Mouse (Mus musculus): Measurements from ENCODE around the gene Ncapd2. TPM values are rescaled to one million over a fixed set of nuclear protein-coding genes. Genes with fewer than 3 reads are reported as not detected.
A peak's percentile ranks its signal among the peaks of the same experiment; 100 is the strongest.

Gene Ncapd2
- polyA plus RNA-seq, 1 experiment from 2014 or later, result 5.9 TPM

- 78% methylated on average over 11 of the region's 11 CpGs for WGBS
- Histone ChIP-seq H3K4me1 (ENCODE audit: insufficient read depth, low read depth, low read length) (no peaks in the 10 kb centered on the region), H3K4me2 (replicated peaks; ENCODE audit: low read depth, low read length) (no peak overlapping the region)
Observed at GRCm38 (mm10) chr6:125217899-125218298, 26.4 kb upstream of the Ncapd2 start.

DNA sequence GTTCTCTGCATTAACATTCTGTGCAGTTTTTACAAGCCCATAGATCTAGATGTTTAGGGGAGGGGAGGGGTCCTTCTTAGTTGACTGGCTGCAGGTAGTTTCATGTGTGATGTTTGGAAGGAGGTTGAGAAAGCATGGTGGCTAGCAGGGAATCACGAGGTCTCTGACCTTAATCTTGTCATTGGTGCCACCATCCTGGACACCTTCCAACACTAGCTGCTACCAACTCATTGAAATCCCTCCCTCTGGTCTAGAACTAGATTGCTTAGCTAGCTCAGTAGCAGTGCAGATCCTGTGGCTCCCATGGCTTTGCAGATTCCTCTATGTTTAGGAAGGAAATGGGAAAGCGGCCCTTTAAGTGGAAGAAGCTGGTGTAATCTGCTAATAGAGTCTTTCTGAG lies 25.4 kb upstream of the Ncapd2 start:
- Histone ChIP-seq H3K9ac (replicated peaks; ENCODE audit: low read depth) (no peak overlapping the region), H3K4me1 (ENCODE audit: insufficient read depth, low read depth, low read length) (no peaks in the 10 kb centered on the region), H3K27me3 (replicated peaks; ENCODE audit: insufficient read depth, low read length) (no peaks in the 10 kb centered on the region), H3K4me3 (ENCODE audit: low read depth, low read length) (no peak overlapping the region), H3K36me3 (ENCODE audit: insufficient read depth, low read length) (no peaks in the 10 kb centered on the region), H3K27ac (ENCODE audit: low read length) (no peak overlapping the region), H3K4me2 (replicated peaks; ENCODE audit: low read depth, low read length) (no peak overlapping the region), H3K9me3 (ENCODE audit: low read length) (no peaks in the 10 kb centered on the region)
- ATAC-seq, result no peak
- no peak for TF ChIP-seq EP300 (IDR thresholded peaks at IDR 0.05)
- TF ChIP-seq CTCF (IDR thresholded peaks at IDR 0.05), result no peak
- whole genome bisulfite sequencing, result 77% methylated on average over 2 of the region's 2 CpGs
- DNase-seq (ENCODE audit: low spot score), result no peak

More at GRCm38 (mm10) chr6:125217899-125218298, 26.4 kb upstream of the Ncapd2 start:
- no peak for TF ChIP-seq EP300 (IDR thresholded peaks at IDR 0.05)
- no peak for TF ChIP-seq CTCF (IDR thresholded peaks at IDR 0.05)
- Histone ChIP-seq H3K9me3 (ENCODE audit: low read length) (no peaks in the 10 kb centered on the region), H3K4me3 (ENCODE audit: low read depth, low read length) (no peak overlapping the region), H3K9ac (replicated peaks; ENCODE audit: low read depth) (no peak overlapping the region), H3K27ac (ENCODE audit: low read length) (no peak overlapping the region), H3K36me3 (ENCODE audit: insufficient read depth, low read length) (no peaks in the 10 kb centered on the region), H3K27me3 (replicated peaks; ENCODE audit: insufficient read depth, low read length) (no peaks in the 10 kb centered on the region)
- DNase-seq (ENCODE audit: low spot score) (no peak), ATAC-seq (no peak)

DNA sequence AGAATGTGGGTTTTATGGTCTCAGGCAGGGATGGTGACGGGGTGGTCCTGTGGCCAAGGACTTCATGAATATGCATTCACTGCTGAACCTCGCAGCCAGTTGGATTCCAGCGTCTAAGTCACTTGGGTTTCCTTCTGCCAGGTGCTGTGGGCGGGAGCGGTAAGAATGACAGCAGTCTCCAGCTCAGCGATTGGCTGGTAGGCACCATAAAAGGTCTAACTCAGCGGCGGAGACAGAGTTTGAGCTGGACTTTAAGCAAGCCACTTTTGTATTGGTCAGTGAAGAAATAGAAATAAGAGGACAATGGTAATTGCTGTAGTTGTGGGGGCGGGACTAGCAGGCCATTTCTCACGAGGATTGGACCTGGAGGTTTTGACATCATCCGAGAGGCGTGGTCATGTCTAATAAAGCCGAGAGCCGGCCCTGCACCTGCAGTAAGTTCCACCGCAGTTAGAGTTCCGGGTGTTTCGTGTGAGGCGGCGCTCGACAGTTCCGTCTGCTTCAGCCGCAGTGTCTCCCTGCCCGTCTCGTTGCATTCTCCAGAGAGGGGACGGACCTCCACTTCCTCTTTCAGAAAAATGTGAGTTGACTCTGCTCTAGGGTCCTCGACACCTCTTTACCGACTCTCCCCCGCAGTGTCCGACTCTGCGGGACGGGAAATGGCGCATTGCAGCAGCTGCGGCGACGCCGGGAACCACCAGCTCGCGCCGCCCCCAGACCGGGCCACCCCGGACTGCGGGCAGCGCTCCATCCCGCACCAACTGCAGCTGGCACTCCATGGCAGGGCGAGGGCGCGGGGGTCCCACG lies 23.9 kb upstream of the Ncapd2 start, which contains the start of gene Vamp1:
Gene Vamp1 (plus strand): TSS at position 404 of the 807 bp plus-strand sequence.
- H3K27ac ChIP-seq (ENCODE audit: low read length), result peak within 1 kb of the TSS; percentile 83
- DNase-seq (ENCODE audit: low spot score) (peak; percentile 99), ATAC-seq (peak; percentile 98)
- peak within 1 kb of the TSS; percentile 99 for H3K4me2 ChIP-seq (replicated peaks; ENCODE audit: low read depth, low read length)
- no peaks in the 10 kb centered on the region for H3K36me3 ChIP-seq (ENCODE audit: insufficient read depth, low read length)
- under 1% methylated on average over 48 of the region's 48 CpGs for WGBS
- H3K4me3 ChIP-seq (ENCODE audit: low read depth, low read length), result peak within 1 kb of the TSS; percentile 68
- H3K4me1 ChIP-seq (ENCODE audit: insufficient read depth, low read depth, low read length), result no peaks in the 10 kb centered on the region
- H3K9me3 ChIP-seq (ENCODE audit: low read length), result no peaks in the 10 kb centered on the region
- TF ChIP-seq CTCF (IDR thresholded peaks at IDR 0.05), result peak; percentile 9; the same call in 1 of the 2 replicates
- no peak for TF ChIP-seq EP300 (IDR thresholded peaks at IDR 0.05)
- H3K9ac ChIP-seq (replicated peaks; ENCODE audit: low read depth), result peak within 1 kb of the TSS; percentile 58
- no peaks in the 10 kb centered on the region for H3K27me3 ChIP-seq (replicated peaks; ENCODE audit: insufficient read depth, low read length)

- no peaks in the 10 kb centered on the region for H3K36me3 ChIP-seq (ENCODE audit: insufficient read depth, low read length)
- H3K27me3 ChIP-seq (replicated peaks; ENCODE audit: insufficient read depth, low read length), result no peaks in the 10 kb centered on the region
- H3K4me2 ChIP-seq (replicated peaks; ENCODE audit: low read depth, low read length), result no peak overlapping the region
- no peak overlapping the region for H3K4me3 ChIP-seq (ENCODE audit: low read depth, low read length)
- ATAC-seq (no peak), DNase-seq (ENCODE audit: low spot score) (no peak)
- H3K4me1 ChIP-seq (ENCODE audit: insufficient read depth, low read depth, low read length), result no peaks in the 10 kb centered on the region
- H3K9ac ChIP-seq (replicated peaks; ENCODE audit: low read depth), result no peak overlapping the region
- TF ChIP-seq CTCF (IDR thresholded peaks at IDR 0.05), result no peak
- TF ChIP-seq EP300 (IDR thresholded peaks at IDR 0.05), result no peak
- H3K27ac ChIP-seq (ENCODE audit: low read length), result no peak overlapping the region
- WGBS, result 72% methylated on average over 6 of the region's 6 CpGs
- no peaks in the 10 kb centered on the region for H3K9me3 ChIP-seq (ENCODE audit: low read length)
Observed at GRCm38 (mm10) chr6:125213715-125214114, 22.2 kb upstream of the Ncapd2 start.

DNA sequence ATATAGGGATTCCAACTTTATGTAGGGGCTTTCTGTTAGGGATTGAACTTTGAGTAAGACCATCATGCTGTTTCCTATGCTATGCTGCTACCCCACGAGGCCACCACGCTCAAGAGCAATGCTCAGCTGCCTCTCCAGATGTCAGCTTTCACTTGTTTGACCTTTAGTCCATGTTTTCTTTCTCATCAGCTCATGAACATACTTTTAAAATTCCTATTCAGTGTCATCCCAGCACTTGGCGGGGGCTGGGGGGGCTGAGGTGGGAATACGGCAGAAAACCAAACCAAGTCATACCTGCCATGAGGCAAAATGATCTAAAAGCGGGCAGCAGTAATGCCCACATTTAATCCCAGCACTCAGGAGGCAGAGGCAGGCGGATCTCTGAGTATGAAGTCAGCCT lies 21.6 kb upstream of the Ncapd2 start:
- Histone ChIP-seq H3K27ac (ENCODE audit: low read length) (no peak overlapping the region), H3K9ac (replicated peaks; ENCODE audit: low read depth) (no peak overlapping the region), H3K4me3 (ENCODE audit: low read depth, low read length) (no peak overlapping the region), H3K9me3 (ENCODE audit: low read length) (no peaks in the 10 kb centered on the region), H3K4me2 (replicated peaks; ENCODE audit: low read depth, low read length) (no peak overlapping the region), H3K27me3 (replicated peaks; ENCODE audit: insufficient read depth, low read length) (no peaks in the 10 kb centered on the region), H3K36me3 (ENCODE audit: insufficient read depth, low read length) (no peaks in the 10 kb centered on the region), H3K4me1 (ENCODE audit: insufficient read depth, low read depth, low read length) (no peaks in the 10 kb centered on the region)
- no peak for TF ChIP-seq CTCF (IDR thresholded peaks at IDR 0.05)
- ATAC-seq, result no peak
- WGBS, result 64% methylated on average over 6 of the region's 6 CpGs
- DNase-seq (ENCODE audit: low spot score), result no peak

GRCm38 (mm10) chr6:125212621-125213020 lies 21.1 kb upstream of the Ncapd2 start:
- no peak overlapping the region for H3K4me3 ChIP-seq (ENCODE audit: low read depth, low read length)
- H3K36me3 ChIP-seq (ENCODE audit: insufficient read depth, low read length), result no peaks in the 10 kb centered on the region
- no peak overlapping the region for H3K27ac ChIP-seq (ENCODE audit: low read length)
- TF ChIP-seq EP300 (IDR thresholded peaks at IDR 0.05) (no peak), CTCF (IDR thresholded peaks at IDR 0.05) (no peak)
- no peak overlapping the region for H3K4me2 ChIP-seq (replicated peaks; ENCODE audit: low read depth, low read length)
- H3K9ac ChIP-seq (replicated peaks; ENCODE audit: low read depth), result no peak overlapping the region
- H3K4me1 ChIP-seq (ENCODE audit: insufficient read depth, low read depth, low read length), result no peaks in the 10 kb centered on the region
- no peaks in the 10 kb centered on the region for H3K27me3 ChIP-seq (replicated peaks; ENCODE audit: insufficient read depth, low read length)
- 15% methylated on average over 2 of the region's 2 CpGs for WGBS
- no peaks in the 10 kb centered on the region for H3K9me3 ChIP-seq (ENCODE audit: low read length)
- ATAC-seq, result no peak
- no peak for DNase-seq (ENCODE audit: low spot score)
